Mouse (Mus musculus) forebrain, embryonic 13.5 days (tissue): ENCODE data around the gene Kirrel3. TPM values are rescaled to one million over a fixed set of nuclear protein-coding genes. Genes with fewer than 3 reads are reported as not detected.

ENCODE experiments used
- ATAC-seq: fragments of 200-750 bp; cut with Nextera tagmentation; 2 replicates; pipeline ENCODE4 v1.8.0; 2017
- H3K27ac ChIP-seq: fragments of 300-500 bp; sonication (generic); 2 replicates; pipeline ENCODE4 v1.5.1; 2015; ENCODE audit warnings: inconsistent platforms, mild to moderate bottlenecking, moderate library complexity
- H3K27me3 ChIP-seq: fragments of 300-500 bp; sonication (generic); 2 replicates; pipeline ENCODE4 v1.6.1; 2015; ENCODE audit warnings: mild to moderate bottlenecking, inconsistent platforms
- H3K36me3 ChIP-seq: fragments of 300-500 bp; sonication (generic); 2 replicates; pipeline ENCODE4 v1.6.1; 2015; ENCODE audit warnings: mild to moderate bottlenecking, inconsistent platforms; ENCODE audit not compliant: poor library complexity, severe bottlenecking
- H3K4me1 ChIP-seq: fragments of 300-500 bp; sonication (generic); 2 replicates; pipeline ENCODE4 v1.6.1; 2015; ENCODE audit warnings: inconsistent platforms
- H3K4me2 ChIP-seq: fragments of 300-500 bp; sonication (generic); 2 replicates; pipeline ENCODE4 v1.6.1; 2015; ENCODE audit warnings: inconsistent platforms, mild to moderate bottlenecking, moderate library complexity
- H3K4me3 ChIP-seq: fragments of 300-500 bp; sonication (generic); 2 replicates; pipeline ENCODE4 v1.5.1; 2015; ENCODE audit warnings: mild to moderate bottlenecking, inconsistent platforms
- H3K9ac ChIP-seq: fragments of 300-500 bp; sonication (generic); 2 replicates; pipeline ENCODE4 v1.6.1; 2015; ENCODE audit warnings: mild to moderate bottlenecking, inconsistent platforms
- H3K9me3 ChIP-seq: fragments of 300-500 bp; sonication (generic); replicated peaks from 2 replicates; pipeline ENCODE4 v1.6.1; 2016; ENCODE audit warnings: inconsistent platforms
- WGBS: fragments of 180-500 bp; shearing (Covaris S2); methylation state at CpG from one replicate; pipeline ENCODE4 v1.1.7; 2015; 5-methylcytosine and 5-hydroxymethylcytosine counted together
- polyA plus RNA-seq: library from polyadenylated mRNA; unstranded; fragments of >200 nt; fragmentation: Nextera tagmentation; extraction: Ambion mirVana; gene quantifications from 2 replicates; pipeline ENCODE4 v1.2.1, GENCODE M21; 2015

Gene Kirrel3
- polyA plus RNA-seq, 1 experiment from 2014 or later, result 17.1 TPM

DNA sequence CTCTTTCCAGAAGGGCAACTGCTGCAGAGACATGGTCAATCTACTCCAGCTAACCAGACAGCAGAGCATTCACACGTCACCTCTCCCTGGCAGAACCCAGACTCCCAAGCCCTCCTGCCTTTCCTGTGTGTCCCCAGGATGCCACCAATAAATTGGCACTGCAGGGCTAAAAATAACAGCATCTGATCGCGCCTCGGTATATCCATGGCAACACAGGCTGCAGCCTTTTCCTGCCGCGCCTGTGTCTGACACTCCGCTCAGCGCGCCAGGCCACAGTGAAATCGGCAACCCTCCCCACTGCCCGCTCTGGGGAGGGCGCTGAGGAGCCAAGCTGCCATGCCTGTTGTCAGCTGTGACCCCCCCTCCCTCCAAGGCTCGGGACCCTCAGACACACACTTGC, 531.9 kb downstream of the Kirrel3 start:
- peak overlapping the region; percentile 43 for H3K4me2 ChIP-seq
- WGBS, result 14% methylated on average over 13 of the region's 13 CpGs
- H3K36me3 ChIP-seq, result no peaks in the 10 kb centered on the region
- peak; percentile 73 for ATAC-seq
- H3K27ac ChIP-seq, result peak overlapping the region; percentile 54
- no peak overlapping the region for H3K4me3 ChIP-seq
- H3K27me3 ChIP-seq, result no peaks in the 10 kb centered on the region
- no peaks in the 10 kb centered on the region for H3K9me3 ChIP-seq
- H3K4me1 ChIP-seq, result peaks cover 26% of the 10 kb centered on the region
- H3K9ac ChIP-seq, result no peak overlapping the region

DNA sequence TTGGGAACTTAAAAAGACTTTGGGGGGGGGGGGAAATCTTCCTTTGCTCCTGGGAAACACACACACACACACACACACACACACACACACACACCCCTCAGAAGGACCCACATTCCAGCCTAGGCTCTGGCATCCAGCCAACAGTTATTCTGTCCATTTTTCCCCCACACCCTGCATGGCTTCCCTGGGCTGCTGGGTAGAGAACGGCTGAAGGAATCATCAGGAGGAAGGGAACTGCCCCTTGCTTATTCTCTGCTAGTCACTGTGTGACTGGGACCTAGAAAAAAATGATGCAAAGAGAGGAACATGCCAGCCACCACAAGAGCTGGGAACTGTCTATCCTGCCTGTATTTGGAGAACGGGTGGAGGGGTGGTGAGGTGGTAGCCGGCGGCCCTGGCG, 532.4 kb downstream of the Kirrel3 start:
- WGBS, result 48% methylated on average over 5 of the region's 5 CpGs
- H3K4me2 ChIP-seq, result peak overlapping the region; percentile 43
- ATAC-seq, result peak; percentile 12; the same call in 1 of the 2 replicates
- H3K27me3 ChIP-seq, result no peaks in the 10 kb centered on the region
- peak overlapping the region; percentile 54; the same call in 1 of the 2 replicates for H3K27ac ChIP-seq
- no peak overlapping the region for H3K4me3 ChIP-seq
- H3K36me3 ChIP-seq, result no peaks in the 10 kb centered on the region
- no peak overlapping the region for H3K9ac ChIP-seq
- no peaks in the 10 kb centered on the region for H3K9me3 ChIP-seq
- peaks cover 26% of the 10 kb centered on the region for H3K4me1 ChIP-seq

DNA sequence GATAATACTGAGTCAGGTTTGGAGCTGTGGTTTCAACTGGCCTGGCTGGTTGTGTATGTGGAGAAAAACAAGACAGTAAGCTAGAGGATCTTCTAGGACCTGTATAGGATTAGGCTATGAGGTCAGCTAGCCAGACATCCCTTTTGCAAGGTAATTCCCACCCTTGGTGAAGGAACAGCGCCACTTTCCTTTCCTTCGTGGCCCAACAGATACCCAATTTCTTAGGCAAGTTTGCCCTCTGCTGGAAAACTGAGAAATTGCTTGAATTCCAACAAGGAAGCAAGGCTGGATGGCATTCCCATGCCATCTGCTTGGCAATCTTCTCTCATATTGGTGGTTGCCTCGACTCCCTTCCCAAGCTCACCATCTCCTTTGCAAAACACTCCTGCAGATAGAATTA, 533.7 kb downstream of the Kirrel3 start:
- WGBS, result 14% methylated on average over 3 of the region's 3 CpGs
- ATAC-seq, result peak; percentile 43
- no peak overlapping the region for H3K4me3 ChIP-seq
- H3K9ac ChIP-seq, result no peak overlapping the region
- no peak overlapping the region for H3K27ac ChIP-seq
- no peak overlapping the region for H3K4me2 ChIP-seq
- peaks cover 28% of the 10 kb centered on the region for H3K4me1 ChIP-seq
- H3K36me3 ChIP-seq, result no peaks in the 10 kb centered on the region
- no peaks in the 10 kb centered on the region for H3K9me3 ChIP-seq
- H3K27me3 ChIP-seq, result peaks cover 10% of the 10 kb centered on the region

- Histone ChIP-seq H3K27me3 (peaks cover 16% of the 10 kb centered on the region), H3K9ac (no peak overlapping the region), H3K4me3 (no peak overlapping the region), H3K36me3 (no peaks in the 10 kb centered on the region), H3K4me1 (peaks cover 35% of the 10 kb centered on the region), H3K4me2 (no peak overlapping the region), H3K27ac (no peak overlapping the region), H3K9me3 (no peaks in the 10 kb centered on the region)
- 62% methylated on average over 11 of the region's 11 CpGs for WGBS
- no peak for ATAC-seq
Measured at GRCm38 (mm10) chr9:35020015-35020653, 534.4 kb downstream of the Kirrel3 start.

GRCm38 (mm10) chr9:35021744-35022143, 536.0 kb downstream of the Kirrel3 start:
- Histone ChIP-seq H3K9me3 (no peaks in the 10 kb centered on the region), H3K27ac (no peak overlapping the region), H3K27me3 (peaks cover 27% of the 10 kb centered on the region), H3K9ac (no peak overlapping the region), H3K4me1 (peaks cover 37% of the 10 kb centered on the region), H3K4me2 (no peak overlapping the region), H3K4me3 (no peak overlapping the region), H3K36me3 (no peaks in the 10 kb centered on the region)
- no peak for ATAC-seq
- WGBS, result 92% methylated on average over 1 of the region's 1 CpGs

DNA sequence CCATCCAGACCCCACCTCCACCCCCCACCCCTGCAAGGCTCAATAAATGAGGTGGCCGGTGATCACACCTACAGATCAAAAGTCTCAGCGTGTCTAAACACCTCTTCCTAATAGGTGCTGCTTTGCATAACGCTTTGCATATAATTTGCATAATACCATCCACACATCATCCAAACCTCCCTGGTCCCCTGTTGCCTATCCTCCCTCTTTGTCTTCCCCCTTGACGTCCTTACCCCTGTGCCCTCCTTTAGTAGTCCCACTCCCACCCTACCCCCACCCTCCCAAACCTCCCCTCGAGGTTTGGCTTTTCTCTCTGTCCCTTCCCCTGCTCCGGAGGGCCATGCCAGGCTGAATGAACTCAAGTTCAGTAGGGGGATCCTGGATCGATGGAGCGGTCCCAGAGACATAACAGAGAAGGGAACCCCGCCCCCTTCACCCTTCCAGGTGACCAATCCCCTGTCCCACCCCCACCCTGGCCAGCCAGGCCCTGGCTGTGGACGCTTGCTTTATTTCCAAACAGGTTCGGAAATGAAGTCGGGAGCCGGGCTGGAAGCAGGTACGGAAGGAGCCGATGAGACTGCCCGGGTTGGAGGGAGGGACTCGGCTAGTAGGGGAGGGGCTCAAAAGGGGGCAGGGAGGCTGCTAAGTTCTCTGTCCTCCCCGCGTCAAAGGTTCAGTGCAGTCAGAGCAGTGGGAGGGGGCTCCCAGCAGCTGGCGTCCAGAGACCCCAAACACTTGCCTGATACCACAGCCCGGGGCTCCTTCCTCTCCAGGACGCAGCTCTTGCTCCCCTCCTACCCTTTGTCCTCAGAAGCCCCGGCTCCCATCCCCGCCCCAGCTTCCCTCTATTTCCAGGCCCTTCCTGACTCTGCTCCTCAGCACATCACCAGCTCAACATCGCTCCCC, 539.1 kb downstream of the Kirrel3 start:
- Histone ChIP-seq H3K4me2 (peak overlapping the region; percentile 58), H3K4me1 (peaks cover 11% of the 10 kb centered on the region), H3K36me3 (no peaks in the 10 kb centered on the region), H3K4me3 (peak overlapping the region; percentile 26), H3K9ac (peak overlapping the region; percentile 55), H3K9me3 (no peaks in the 10 kb centered on the region), H3K27ac (no peak overlapping the region), H3K27me3 (peaks cover 27% of the 10 kb centered on the region)
- ATAC-seq, result peak; percentile 44
- 3% methylated on average over 23 of the region's 25 CpGs for WGBS

DNA sequence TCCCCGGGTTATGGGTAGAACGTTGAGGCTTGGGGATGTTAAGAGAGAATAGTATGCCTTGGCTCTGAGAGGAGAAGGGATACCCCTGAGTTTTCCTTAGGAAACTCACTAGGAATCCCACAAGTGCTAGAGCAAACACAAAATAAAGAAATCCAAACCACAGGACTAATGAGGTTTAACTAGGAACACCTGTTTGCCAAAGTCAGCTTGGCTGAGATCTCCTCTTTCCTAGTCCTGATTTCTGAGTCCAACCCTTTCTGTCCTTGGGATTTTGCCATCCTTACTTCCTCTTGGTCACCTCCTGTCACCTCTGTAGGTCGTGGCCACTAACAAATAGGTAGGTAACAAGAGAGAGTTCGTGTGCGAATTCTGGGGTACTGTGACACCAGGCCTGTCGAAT, 540.6 kb downstream of the Kirrel3 start:
- H3K27ac ChIP-seq, result no peak overlapping the region
- H3K36me3 ChIP-seq, result no peaks in the 10 kb centered on the region
- H3K9me3 ChIP-seq, result no peaks in the 10 kb centered on the region
- H3K9ac ChIP-seq, result no peak overlapping the region
- no peak overlapping the region for H3K4me3 ChIP-seq
- no peak overlapping the region for H3K4me2 ChIP-seq
- peaks cover 30% of the 10 kb centered on the region for H3K27me3 ChIP-seq
- ATAC-seq, result no peak
- peaks cover 11% of the 10 kb centered on the region for H3K4me1 ChIP-seq
- 87% methylated on average over 6 of the region's 6 CpGs for WGBS

DNA sequence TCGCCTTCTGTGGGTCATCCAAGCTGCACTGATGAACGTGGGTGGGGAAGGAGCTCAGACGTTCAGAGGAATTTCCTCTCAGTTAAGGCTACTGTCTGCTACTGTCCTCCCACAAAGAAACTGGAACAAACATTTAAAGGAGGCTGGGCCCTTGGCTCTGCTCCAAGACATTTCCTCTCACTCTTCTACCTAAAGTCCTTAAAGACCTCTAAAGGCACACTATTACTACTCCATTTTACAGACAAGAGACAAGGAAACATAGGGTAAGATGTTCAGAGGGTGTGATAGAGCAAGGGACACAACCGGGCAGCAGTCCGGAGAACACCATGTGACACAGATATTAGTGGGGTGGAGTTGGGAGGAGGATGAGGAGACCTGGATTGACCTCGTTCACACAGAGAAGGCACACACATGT, 541.2 kb downstream of the Kirrel3 start:
- Histone ChIP-seq H3K27me3 (peaks cover 30% of the 10 kb centered on the region), H3K4me1 (peaks cover 11% of the 10 kb centered on the region), H3K27ac (no peak overlapping the region), H3K9me3 (no peaks in the 10 kb centered on the region), H3K9ac (no peak overlapping the region), H3K4me3 (no peak overlapping the region), H3K4me2 (no peak overlapping the region), H3K36me3 (no peaks in the 10 kb centered on the region)
- no peak for ATAC-seq
- 62% methylated on average over 6 of the region's 6 CpGs for WGBS

GRCm38 (mm10) chr9:35027382-35027997, 541.8 kb downstream of the Kirrel3 start:
- Histone ChIP-seq H3K4me1 (peaks cover 11% of the 10 kb centered on the region), H3K9ac (no peak overlapping the region), H3K36me3 (no peaks in the 10 kb centered on the region), H3K27ac (no peak overlapping the region), H3K4me2 (no peak overlapping the region), H3K27me3 (peaks cover 30% of the 10 kb centered on the region), H3K4me3 (no peak overlapping the region), H3K9me3 (no peaks in the 10 kb centered on the region)
- ATAC-seq, result no peak
- WGBS, result 84% methylated on average over 6 of the region's 6 CpGs

DNA sequence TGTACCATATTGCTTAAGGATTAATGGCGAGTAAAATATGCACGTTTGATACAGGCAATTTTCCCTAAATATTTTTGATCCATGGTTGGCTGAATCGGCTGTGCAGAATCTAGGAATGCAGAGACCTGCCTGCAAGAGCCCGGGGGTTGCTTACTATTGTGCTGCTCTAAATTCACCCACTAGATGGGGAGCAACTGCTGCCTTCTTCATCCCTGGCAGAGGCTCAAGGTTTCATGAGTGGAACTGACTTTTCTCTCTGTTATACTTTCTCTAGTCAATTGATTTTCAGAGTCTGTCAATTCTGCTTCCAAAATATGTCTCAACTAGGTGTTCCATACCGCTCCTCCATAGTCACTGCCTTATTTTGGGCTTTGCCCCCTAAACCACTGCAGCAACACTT, 545.1 kb downstream of the Kirrel3 start:
- no peak overlapping the region for H3K9ac ChIP-seq
- no peaks in the 10 kb centered on the region for H3K4me1 ChIP-seq
- 79% methylated on average over 5 of the region's 5 CpGs for WGBS
- 0 out of 2 replicates have a peak, but pooled peaks cover 3% of the 10 kb centered on the region for H3K36me3 ChIP-seq
- H3K4me3 ChIP-seq, result no peak overlapping the region
- no peak for ATAC-seq
- H3K4me2 ChIP-seq, result no peak overlapping the region
- H3K27me3 ChIP-seq, result peaks cover 7% of the 10 kb centered on the region; the same call in 1 of the 2 replicates
- no peak overlapping the region for H3K27ac ChIP-seq
- H3K9me3 ChIP-seq, result no peaks in the 10 kb centered on the region

GRCm38 (mm10) chr9:35032457-35032856, 546.8 kb downstream of the Kirrel3 start:
- no peak overlapping the region for H3K4me2 ChIP-seq
- H3K4me3 ChIP-seq, result no peak overlapping the region
- H3K4me1 ChIP-seq, result no peaks in the 10 kb centered on the region
- no peak overlapping the region for H3K9ac ChIP-seq
- no peak overlapping the region for H3K27ac ChIP-seq
- WGBS, result 52% methylated on average over 6 of the region's 6 CpGs
- H3K9me3 ChIP-seq, result no peaks in the 10 kb centered on the region
- H3K36me3 ChIP-seq, result 0 out of 2 replicates have a peak, but pooled peaks cover 3% of the 10 kb centered on the region
- ATAC-seq, result no peak
- peaks cover 3% of the 10 kb centered on the region; the same call in 1 of the 2 replicates for H3K27me3 ChIP-seq

GRCm38 (mm10) chr9:35035074-35035473, 549.4 kb downstream of the Kirrel3 start:
- WGBS, result 66% methylated on average over 14 of the region's 14 CpGs

More at GRCm38 (mm10) chr9:35035074-35035473, 549.4 kb downstream of the Kirrel3 start:
- no peak for ATAC-seq
- Histone ChIP-seq H3K4me2 (no peak overlapping the region), H3K36me3 (0 out of 2 replicates have a peak, but pooled peaks cover 3% of the 10 kb centered on the region), H3K9me3 (no peaks in the 10 kb centered on the region), H3K9ac (no peak overlapping the region), H3K4me3 (no peak overlapping the region), H3K27ac (no peak overlapping the region), H3K27me3 (0 out of 2 replicates have a peak, but pooled peaks cover under 1% of the 10 kb centered on the region), H3K4me1 (peaks cover 7% of the 10 kb centered on the region)
